Mouse (Mus musculus): ENCODE results near the gene Vmn1r165. TPM values are rescaled to one million over a fixed set of nuclear protein-coding genes. Genes with fewer than 3 reads are reported as not detected.
"Not testable (repeated sequence)": the region's sequence is repeated elsewhere in the genome, so short reads cannot be mapped to it uniquely, and the experiment has no call there.

Vmn1r165 gene
- polyA plus RNA-seq (2011; ENCODE audit: insufficient read depth, insufficient read length, low read depth, missing spikeins) = not detected in 2 replicates

DNA sequence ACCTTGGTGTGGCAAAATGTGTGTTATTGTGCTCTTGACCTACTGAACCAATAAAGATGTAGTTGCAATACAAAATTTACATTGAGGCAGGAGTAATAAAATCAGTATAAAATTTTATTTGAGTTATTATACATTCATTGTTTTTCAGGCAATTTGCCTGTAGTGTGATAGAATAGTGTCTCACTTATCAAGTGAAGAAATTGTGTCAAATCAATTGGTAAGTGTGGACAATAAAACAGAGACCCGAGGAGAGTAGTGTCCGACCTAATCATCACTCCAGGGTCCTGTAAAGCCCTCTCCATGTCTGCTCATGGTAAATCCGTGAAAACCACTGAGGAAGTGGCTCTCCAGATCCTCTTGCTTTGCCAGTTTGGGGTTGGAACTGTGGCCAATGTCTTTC, at the start of gene Vmn1r165:
Gene Vmn1r165, plus strand, starts transcription at position 301 of the 400 bp plus-strand sequence.
- H3K27me3 ChIP-seq (ENCODE audit: control insufficient read depth, insufficient read depth, low read length, poor library complexity, severe bottlenecking); H3K9ac ChIP-seq (ENCODE audit: low read depth, poor library complexity, severe bottlenecking); H3K9me3 ChIP-seq (replicated peaks; ENCODE audit: control insufficient read depth, insufficient read depth, low read length, poor library complexity, severe bottlenecking); H3K36me3 ChIP-seq (ENCODE audit: control insufficient read depth, insufficient read depth, low read length, poor library complexity, severe bottlenecking); H3K4me3 ChIP-seq (ENCODE audit: low read depth, low read length); H3K27ac ChIP-seq (ENCODE audit: insufficient read depth, low read length); H3K4me1 ChIP-seq (ENCODE audit: control insufficient read depth, insufficient read depth, low read length): not testable (repeated sequence)

DNA sequence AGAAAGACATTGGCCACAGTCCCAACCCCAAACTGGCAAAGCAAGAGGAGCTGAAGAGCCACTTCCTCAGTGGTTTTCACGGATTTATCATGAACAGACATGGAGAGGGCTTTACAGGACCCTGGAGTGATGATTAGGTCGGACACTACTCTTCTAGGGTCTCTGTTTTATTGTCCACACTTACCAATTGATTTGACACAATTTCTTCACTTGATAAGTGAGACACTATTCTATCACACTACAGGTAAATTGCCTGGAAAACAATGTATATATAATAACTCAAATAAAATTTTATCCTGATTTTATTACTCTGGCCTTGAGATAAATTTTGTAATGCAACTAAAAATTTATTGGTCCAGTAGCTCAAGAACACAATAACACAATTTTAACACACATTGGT, 34.5 kb downstream of the Vmn1r165 start, which contains the start of gene Vmn1r166:
Gene Vmn1r166, minus strand, starts transcription at position 101 of the 400 bp plus-strand sequence.
- not testable (repeated sequence) for H3K9ac ChIP-seq (ENCODE audit: low read depth, poor library complexity, severe bottlenecking); H3K27ac ChIP-seq (ENCODE audit: insufficient read depth, low read length); H3K36me3 ChIP-seq (ENCODE audit: control insufficient read depth, insufficient read depth, low read length, poor library complexity, severe bottlenecking); H3K4me3 ChIP-seq (ENCODE audit: low read depth, low read length); H3K9me3 ChIP-seq (replicated peaks; ENCODE audit: control insufficient read depth, insufficient read depth, low read length, poor library complexity, severe bottlenecking); H3K4me1 ChIP-seq (ENCODE audit: control insufficient read depth, insufficient read depth, low read length); H3K27me3 ChIP-seq (ENCODE audit: control insufficient read depth, insufficient read depth, low read length, poor library complexity, severe bottlenecking)

Other genes starting within 250 kb of the Vmn1r165 start
- not detected in 2 replicates for gene Gm4214, start 232.7 kb upstream of the Vmn1r165 start, polyA plus RNA-seq (2011; ENCODE audit: insufficient read depth, insufficient read length, low read depth, missing spikeins)
- gene Gm4216, start 197.4 kb upstream of the Vmn1r165 start, polyA plus RNA-seq (2011; ENCODE audit: insufficient read depth, insufficient read length, low read depth, missing spikeins) = not detected in 2 replicates
- not detected in 2 replicates for gene Vmn1r163, start 161.8 kb upstream of the Vmn1r165 start, polyA plus RNA-seq (2011; ENCODE audit: insufficient read depth, insufficient read length, low read depth, missing spikeins)
- gene Gm8720, start 149.9 kb upstream of the Vmn1r165 start, polyA plus RNA-seq (2011; ENCODE audit: insufficient read depth, insufficient read length, low read depth, missing spikeins) = not detected in 2 replicates
- gene Gm10662, start 72.9 kb upstream of the Vmn1r165 start, polyA plus RNA-seq (2011; ENCODE audit: insufficient read depth, insufficient read length, low read depth, missing spikeins) = not detected in 2 replicates
- not detected in 2 replicates for gene Vmn1r166, start 34.4 kb downstream of the Vmn1r165 start, polyA plus RNA-seq (2011; ENCODE audit: insufficient read depth, insufficient read length, low read depth, missing spikeins)
- not detected in 2 replicates for gene Gm6902, start 61.6 kb downstream of the Vmn1r165 start, polyA plus RNA-seq (2011; ENCODE audit: insufficient read depth, insufficient read length, low read depth, missing spikeins)
- not detected in 2 replicates for gene Nlrp4e, start 83.9 kb downstream of the Vmn1r165 start, polyA plus RNA-seq (2011; ENCODE audit: insufficient read depth, insufficient read length, low read depth, missing spikeins)
- gene Nlrp5, start 168.6 kb downstream of the Vmn1r165 start, polyA plus RNA-seq (2011; ENCODE audit: insufficient read depth, insufficient read length, low read depth, missing spikeins) = not detected in 2 replicates